Mouse (Mus musculus): ENCODE results near the gene Olfr1502. TPM values are rescaled to one million over a fixed set of nuclear protein-coding genes. Genes with fewer than 3 reads are reported as not detected.
"Not testable (repeated sequence)": the region's sequence is repeated elsewhere in the genome, so short reads cannot be mapped to it uniquely, and the experiment has no call there.

Gene Olfr1502
- polyA plus RNA-seq (2011; ENCODE audit: insufficient read length, low read depth, missing spikeins): not detected in 2 replicates

GRCm38 (mm10) chr19:13861495-13861894 is at the start of gene Olfr1502:
Gene Olfr1502 (plus strand): TSS chr19:13861795.
- TF ChIP-seq CTCF (IDR thresholded peaks at IDR 0.05; ENCODE audit: borderline replicate concordance, insufficient read depth, low read length): no peak
- TF ChIP-seq POLR2A (IDR thresholded peaks at IDR 0.05; ENCODE audit: low read depth, low read length): no peak
- Histone ChIP-seq H3K4me3 (ENCODE audit: insufficient read depth, low read length) (no peak within 1 kb of the TSS), H3K27ac (ENCODE audit: insufficient read depth, low read length) (no peak within 1 kb of the TSS), H3K4me1 (ENCODE audit: control insufficient read depth, insufficient read depth, low read length) (no peaks in the 10 kb centered on the region)

DNA sequence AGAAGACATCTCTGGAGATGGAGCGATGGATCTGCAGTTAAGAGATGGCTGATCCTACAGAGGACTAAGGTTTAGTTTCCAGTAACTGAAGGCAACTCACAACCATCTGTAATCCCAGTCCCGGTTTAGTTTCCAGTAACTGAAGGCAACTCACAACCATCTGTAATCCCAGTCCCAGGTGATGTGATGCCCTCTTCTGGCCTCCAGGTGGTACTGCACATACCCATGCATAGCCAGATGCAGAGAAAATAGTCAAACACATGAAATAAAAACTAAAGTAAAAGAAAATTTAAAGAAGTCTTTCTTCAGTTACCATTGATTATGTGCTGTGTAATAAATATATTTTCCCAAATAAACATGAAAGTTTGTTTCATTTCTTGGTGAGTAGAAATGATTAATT is 48.8 kb upstream of the Olfr1502 start:
- Histone ChIP-seq H3K27ac (ENCODE audit: insufficient read depth, low read length) (no peak overlapping the region), H3K4me1 (ENCODE audit: control insufficient read depth, insufficient read depth, low read length) (no peaks in the 10 kb centered on the region), H3K4me3 (ENCODE audit: insufficient read depth, low read length) (no peak overlapping the region)
- TF ChIP-seq CTCF (IDR thresholded peaks at IDR 0.05; ENCODE audit: borderline replicate concordance, insufficient read depth, low read length): no peak
- TF ChIP-seq POLR2A (IDR thresholded peaks at IDR 0.05; ENCODE audit: low read depth, low read length): no peak

- H3K27ac ChIP-seq (ENCODE audit: insufficient read depth, low read length): no peak overlapping the region
- TF ChIP-seq POLR2A (IDR thresholded peaks at IDR 0.05; ENCODE audit: low read depth, low read length): no peak
- no peak for TF ChIP-seq CTCF (IDR thresholded peaks at IDR 0.05; ENCODE audit: borderline replicate concordance, insufficient read depth, low read length)
- no peaks in the 10 kb centered on the region for H3K4me1 ChIP-seq (ENCODE audit: control insufficient read depth, insufficient read depth, low read length)
- no peak overlapping the region for H3K4me3 ChIP-seq (ENCODE audit: insufficient read depth, low read length)
Measured at GRCm38 (mm10) chr19:13818827-13819226, 42.8 kb upstream of the Olfr1502 start.

DNA sequence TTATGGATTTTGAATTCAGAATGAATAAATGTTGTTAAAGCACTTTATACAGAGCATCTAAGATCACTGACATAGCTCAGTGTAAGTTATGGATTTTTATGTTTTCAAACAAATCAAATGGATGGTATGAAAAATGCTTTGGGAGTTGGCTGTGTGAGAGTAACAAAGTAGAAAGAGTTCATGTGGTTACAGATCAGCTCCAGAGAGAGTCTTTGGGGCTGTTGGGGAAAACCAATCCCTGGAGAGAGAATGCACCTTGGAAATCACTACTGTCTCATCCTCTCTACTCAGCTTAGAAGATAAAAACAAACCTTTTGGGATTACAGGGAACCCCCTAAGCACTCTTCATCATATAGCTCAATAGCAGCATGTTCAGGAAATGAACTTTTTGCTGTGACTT is 42.2 kb upstream of the Olfr1502 start, which contains the start of gene Olfr1499:
Olfr1499 (minus strand) TSS at position 101 of the 400 bp plus-strand sequence.
- Histone ChIP-seq H3K4me3 (ENCODE audit: insufficient read depth, low read length) (no peak within 1 kb of the TSS), H3K27ac (ENCODE audit: insufficient read depth, low read length) (no peak within 1 kb of the TSS)
- TF ChIP-seq CTCF (IDR thresholded peaks at IDR 0.05; ENCODE audit: borderline replicate concordance, insufficient read depth, low read length) (no peak), POLR2A (IDR thresholded peaks at IDR 0.05; ENCODE audit: low read depth, low read length) (no peak)

DNA sequence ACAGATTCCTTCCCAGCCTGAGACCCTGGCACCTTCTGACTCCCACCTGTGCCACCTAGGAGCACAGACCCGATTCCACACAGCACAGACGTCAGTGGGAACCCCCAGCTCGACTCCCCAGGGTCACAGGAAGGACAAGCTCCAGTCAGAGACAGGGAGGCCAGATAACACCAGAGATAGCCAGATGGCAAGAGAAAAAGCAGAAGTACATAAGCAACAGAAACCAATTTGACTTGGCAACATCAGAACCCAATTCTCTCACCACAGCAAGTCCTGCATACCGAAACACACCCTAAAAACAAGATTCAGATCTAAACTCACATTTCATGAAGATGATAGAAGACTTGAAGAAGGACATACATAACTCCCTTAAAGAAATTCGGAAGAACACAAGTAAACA is 40.7 kb upstream of the Olfr1502 start:
- Histone ChIP-seq H3K4me1 (ENCODE audit: control insufficient read depth, insufficient read depth, low read length) (no peaks in the 10 kb centered on the region), H3K27ac (ENCODE audit: insufficient read depth, low read length) (no peak overlapping the region)
- TF ChIP-seq POLR2A (IDR thresholded peaks at IDR 0.05; ENCODE audit: low read depth, low read length) (no peak), CTCF (IDR thresholded peaks at IDR 0.05; ENCODE audit: borderline replicate concordance, insufficient read depth, low read length) (no peak)

More for the DNA sequence above, 42.2 kb upstream of the Olfr1502 start, which contains the start of gene Olfr1499:
- no peaks in the 10 kb centered on the region for H3K4me1 ChIP-seq (ENCODE audit: control insufficient read depth, insufficient read depth, low read length)

GRCm38 (mm10) chr19:13828447-13828846 is 33.1 kb upstream of the Olfr1502 start:
- no peak overlapping the region for H3K27ac ChIP-seq (ENCODE audit: insufficient read depth, low read length)
- no peaks in the 10 kb centered on the region for H3K4me1 ChIP-seq (ENCODE audit: control insufficient read depth, insufficient read depth, low read length)
- TF ChIP-seq POLR2A (IDR thresholded peaks at IDR 0.05; ENCODE audit: low read depth, low read length) (no peak), CTCF (IDR thresholded peaks at IDR 0.05; ENCODE audit: borderline replicate concordance, insufficient read depth, low read length) (no peak)

More for the DNA sequence above, 40.7 kb upstream of the Olfr1502 start:
- no peak overlapping the region for H3K4me3 ChIP-seq (ENCODE audit: insufficient read depth, low read length)

GRCm38 (mm10) chr19:13830388-13830787 is 31.2 kb upstream of the Olfr1502 start, which contains the start of gene Olfr1500:
Gene Olfr1500 (minus strand): TSS chr19:13830488.
- Histone ChIP-seq H3K4me1 (ENCODE audit: control insufficient read depth, insufficient read depth, low read length) (no peaks in the 10 kb centered on the region), H3K4me3 (ENCODE audit: insufficient read depth, low read length) (no peak within 1 kb of the TSS), H3K27ac (ENCODE audit: insufficient read depth, low read length) (no peak within 1 kb of the TSS)
- TF ChIP-seq POLR2A (IDR thresholded peaks at IDR 0.05; ENCODE audit: low read depth, low read length) (no peak), CTCF (IDR thresholded peaks at IDR 0.05; ENCODE audit: borderline replicate concordance, insufficient read depth, low read length) (no peak)

More at GRCm38 (mm10) chr19:13828447-13828846, 33.1 kb upstream of the Olfr1502 start:
- H3K4me3 ChIP-seq (ENCODE audit: insufficient read depth, low read length): no peak overlapping the region

DNA sequence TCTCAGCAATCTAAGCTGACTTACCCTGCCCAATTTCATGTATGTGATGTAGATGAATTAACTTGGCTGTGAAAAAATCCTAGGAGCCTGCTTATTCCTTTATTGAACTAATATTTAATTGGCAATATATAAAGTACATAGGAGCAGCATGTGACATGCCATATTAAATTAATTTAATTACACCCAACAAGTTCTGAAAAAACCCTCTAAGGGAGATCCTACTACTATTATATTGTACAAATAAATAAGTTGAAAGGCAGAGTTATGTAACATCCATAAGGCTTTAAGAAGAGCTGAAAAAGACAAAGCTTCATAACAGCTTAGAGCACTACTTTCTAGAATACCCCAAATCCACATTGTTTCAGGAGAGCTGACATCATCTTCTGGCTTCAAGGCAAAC is 11.0 kb upstream of the Olfr1502 start, which contains the start of gene Olfr1501:
Olfr1501 (minus strand) TSS at position 101 of the 400 bp plus-strand sequence.
- not testable (repeated sequence) for H3K27ac ChIP-seq (ENCODE audit: insufficient read depth, low read length); H3K4me1 ChIP-seq (ENCODE audit: control insufficient read depth, insufficient read depth, low read length); H3K4me3 ChIP-seq (ENCODE audit: insufficient read depth, low read length)

DNA sequence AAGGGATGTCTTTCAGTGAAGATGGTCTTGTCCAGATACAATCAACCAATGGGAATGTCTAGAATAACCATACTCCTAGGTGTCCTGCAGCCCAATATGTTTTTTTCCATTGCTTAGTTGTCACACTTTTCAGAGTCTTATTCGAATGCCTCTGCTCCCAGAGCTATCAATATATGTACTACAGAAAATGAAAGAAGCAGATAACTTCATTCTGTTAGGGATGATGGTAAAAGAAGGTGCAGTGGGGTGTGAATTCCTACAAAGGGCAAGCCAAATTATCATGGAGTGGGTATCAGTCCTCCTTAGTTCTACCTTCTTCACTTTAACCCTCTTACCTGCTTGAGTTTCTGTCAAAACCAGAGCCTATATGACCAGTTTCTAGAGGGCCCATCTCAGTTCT is 36.2 kb downstream of the Olfr1502 start, which contains the start of gene Olfr1504:
Olfr1504 (minus strand) TSS at position 101 of the 400 bp plus-strand sequence.
- no peaks in the 10 kb centered on the region for H3K4me1 ChIP-seq (ENCODE audit: control insufficient read depth, insufficient read depth, low read length)
- no peak within 1 kb of the TSS for H3K27ac ChIP-seq (ENCODE audit: insufficient read depth, low read length)
- H3K4me3 ChIP-seq (ENCODE audit: insufficient read depth, low read length): no peak within 1 kb of the TSS
- TF ChIP-seq CTCF (IDR thresholded peaks at IDR 0.05; ENCODE audit: borderline replicate concordance, insufficient read depth, low read length) (no peak), POLR2A (IDR thresholded peaks at IDR 0.05; ENCODE audit: low read depth, low read length) (no peak)

Other genes starting within 250 kb of the Olfr1502 start
- not detected in 2 replicates for gene Olfr1487, start 244.4 kb upstream of the Olfr1502 start, polyA plus RNA-seq (2011; ENCODE audit: insufficient read length, low read depth, missing spikeins)
- not detected in 2 replicates for gene Olfr1489, start 230.2 kb upstream of the Olfr1502 start, polyA plus RNA-seq (2011; ENCODE audit: insufficient read length, low read depth, missing spikeins)
- gene Olfr1490, start 210.7 kb upstream of the Olfr1502 start, polyA plus RNA-seq (2011; ENCODE audit: insufficient read length, low read depth, missing spikeins): not detected in 2 replicates
- gene Olfr1491, start 164.5 kb upstream of the Olfr1502 start, polyA plus RNA-seq (2011; ENCODE audit: insufficient read length, low read depth, missing spikeins): not detected in 2 replicates
- not detected in 2 replicates for gene Olfr1493-ps1, start 138.5 kb upstream of the Olfr1502 start, polyA plus RNA-seq (2011; ENCODE audit: insufficient read length, low read depth, missing spikeins)
- gene Olfr1494, start 122.1 kb upstream of the Olfr1502 start, polyA plus RNA-seq (2011; ENCODE audit: insufficient read length, low read depth, missing spikeins): not detected in 2 replicates
- gene Olfr1495, start 97.2 kb upstream of the Olfr1502 start, polyA plus RNA-seq (2011; ENCODE audit: insufficient read length, low read depth, missing spikeins): not detected in 2 replicates
- not detected in 2 replicates for gene Olfr1496, start 83.9 kb upstream of the Olfr1502 start, polyA plus RNA-seq (2011; ENCODE audit: insufficient read length, low read depth, missing spikeins)
- gene Olfr1497, start 63.6 kb upstream of the Olfr1502 start, polyA plus RNA-seq (2011; ENCODE audit: insufficient read length, low read depth, missing spikeins): not detected in 2 replicates
- not detected in 2 replicates for gene Olfr1499, start 42.3 kb upstream of the Olfr1502 start, polyA plus RNA-seq (2011; ENCODE audit: insufficient read length, low read depth, missing spikeins)
- not detected in 2 replicates for gene Olfr1500, start 31.3 kb upstream of the Olfr1502 start, polyA plus RNA-seq (2011; ENCODE audit: insufficient read length, low read depth, missing spikeins)
- not detected in 2 replicates for gene Olfr1501, start 11.1 kb upstream of the Olfr1502 start, polyA plus RNA-seq (2011; ENCODE audit: insufficient read length, low read depth, missing spikeins)
- gene Olfr1504, start 36.1 kb downstream of the Olfr1502 start, polyA plus RNA-seq (2011; ENCODE audit: insufficient read length, low read depth, missing spikeins): not detected in 2 replicates
- gene Olfr1505, start 51.7 kb downstream of the Olfr1502 start, polyA plus RNA-seq (2011; ENCODE audit: insufficient read length, low read depth, missing spikeins): not detected in 2 replicates

Measured in embryonic fibroblast, embryonic 13.5 days (primary cell).